Mouse (Mus musculus) regulatory T cell (primary cell): ENCODE measurements around the gene Mcpt9.
"Not testable (repeated sequence)": the region's sequence is repeated elsewhere in the genome, so short reads cannot be mapped to it uniquely, and the experiment has no call there.

Source experiments
- in situ Hi-C: fragments of 300-600 bp; cut with MboI, MseI; formaldehyde crosslinking; loops from one replicate; pipeline ENCODE4 v1.15.1; 2025; ENCODE audit warnings: high pct_unique_total_duplicates

Mcpt9 gene

DNA sequence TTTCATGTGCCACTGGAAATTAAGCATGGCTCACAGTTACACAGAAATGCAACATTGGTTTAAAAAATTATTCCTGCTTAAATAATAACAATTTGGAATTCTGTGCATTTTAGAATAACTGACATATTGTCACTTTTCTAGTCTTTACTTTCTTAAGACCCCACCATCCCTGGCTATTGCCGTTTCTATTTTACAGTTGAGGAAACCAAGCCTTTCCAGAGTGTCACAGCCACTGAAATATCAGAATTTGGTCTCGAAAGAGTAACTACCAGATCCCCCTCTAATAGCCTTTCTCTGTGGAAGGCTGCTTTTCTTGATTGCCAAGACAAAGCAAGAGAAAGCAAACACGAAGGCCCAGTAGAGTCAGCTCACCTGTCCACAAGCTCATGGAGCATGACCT lies at the start of gene Mcpt9:
Gene Mcpt9 (minus strand): TSS at position 101 of the 400 bp plus-strand sequence.
- in situ Hi-C loops = not testable (repeated sequence)

DNA sequence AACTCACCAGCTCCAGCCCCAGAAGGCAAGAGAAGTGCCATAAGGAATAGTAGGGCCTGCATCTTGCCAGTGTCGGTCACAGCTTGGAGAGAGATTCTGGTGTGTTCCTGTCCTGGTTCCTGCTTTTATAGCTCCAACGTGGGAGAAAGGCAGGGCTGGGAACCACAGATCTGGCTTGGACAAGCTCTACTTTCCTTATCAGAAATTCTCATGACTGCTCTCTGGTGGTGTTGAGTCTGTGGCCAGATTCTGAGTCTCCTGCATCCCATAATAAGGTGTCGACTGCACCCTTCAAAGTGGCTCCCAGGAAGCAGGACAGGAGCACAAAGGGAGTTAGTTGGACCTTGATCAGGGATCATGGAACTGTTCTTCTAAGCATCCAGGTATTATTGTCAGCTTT lies 31.9 kb upstream of the Mcpt9 start, which contains the start of gene Mcpt4:
Gene Mcpt4 (minus strand): TSS at position 101 of the 400 bp plus-strand sequence.
- in situ Hi-C loops = not testable (repeated sequence)

- in situ Hi-C loops = no loop called here
Observed at GRCm38 (mm10) chr14:56057722-56058121, 27.4 kb upstream of the Mcpt9 start.

DNA sequence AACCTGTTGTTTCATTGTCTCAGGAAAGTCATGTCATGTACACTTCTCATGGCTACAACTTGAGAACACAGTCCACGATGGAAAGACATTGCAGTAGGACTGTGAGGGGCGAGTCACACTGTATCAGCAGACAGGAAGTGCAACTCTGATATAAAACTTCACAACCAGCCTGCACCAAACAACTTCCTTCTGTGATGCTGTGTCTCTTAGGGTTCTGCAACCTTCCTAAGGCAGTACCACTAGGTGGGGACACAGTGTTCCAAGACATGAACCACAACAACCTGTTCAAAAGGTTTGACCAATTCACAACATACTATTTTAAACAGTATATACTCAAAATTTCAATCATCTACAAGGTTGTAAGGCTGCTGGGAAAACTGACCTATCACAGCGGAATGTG lies 25.1 kb upstream of the Mcpt9 start:
- in situ Hi-C loops = no loop called here

DNA sequence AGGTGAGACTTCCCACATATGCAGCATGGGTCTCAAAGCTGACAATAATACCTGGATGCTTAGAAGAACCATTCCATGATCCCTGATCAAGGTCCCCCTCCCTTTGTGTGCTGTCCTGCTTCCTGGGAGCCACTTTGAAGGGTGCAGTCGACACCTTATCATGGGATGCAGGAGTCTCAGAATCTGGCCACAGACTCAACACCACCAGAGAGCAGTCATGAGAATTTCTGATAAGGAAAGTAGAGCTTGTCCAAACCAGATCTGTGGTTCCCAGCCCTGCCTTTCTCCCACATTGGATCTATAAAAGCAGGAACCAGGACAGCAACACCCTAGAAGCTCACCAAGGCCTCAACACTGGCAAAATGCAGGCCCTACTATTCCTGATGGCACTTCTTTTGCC lies 11.5 kb upstream of the Mcpt9 start, which contains the start of gene Mcpt2:
Gene Mcpt2 (plus strand): TSS at position 250 of the 400 bp plus-strand sequence.
- in situ Hi-C loops = not testable (repeated sequence)

DNA sequence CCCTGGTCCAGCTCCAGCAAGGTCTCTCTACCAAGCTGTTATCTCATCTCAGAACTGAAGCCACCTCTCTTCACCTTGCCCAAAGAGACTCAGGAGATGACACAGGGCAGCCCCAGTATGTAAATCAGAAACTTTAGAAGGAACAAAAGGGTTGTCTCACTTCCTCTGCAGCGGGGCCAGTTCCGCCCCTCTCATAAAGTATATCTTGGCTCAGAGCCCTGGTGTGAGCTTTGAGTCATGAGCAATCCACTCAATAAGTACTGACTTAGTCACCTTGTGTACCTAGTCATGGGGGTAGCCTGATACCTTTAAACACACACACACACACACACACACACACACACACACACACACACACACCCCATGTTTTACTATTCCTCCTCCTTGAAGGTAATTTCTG lies 4.1 kb upstream of the Mcpt9 start:
- in situ Hi-C loops = no loop called here

DNA sequence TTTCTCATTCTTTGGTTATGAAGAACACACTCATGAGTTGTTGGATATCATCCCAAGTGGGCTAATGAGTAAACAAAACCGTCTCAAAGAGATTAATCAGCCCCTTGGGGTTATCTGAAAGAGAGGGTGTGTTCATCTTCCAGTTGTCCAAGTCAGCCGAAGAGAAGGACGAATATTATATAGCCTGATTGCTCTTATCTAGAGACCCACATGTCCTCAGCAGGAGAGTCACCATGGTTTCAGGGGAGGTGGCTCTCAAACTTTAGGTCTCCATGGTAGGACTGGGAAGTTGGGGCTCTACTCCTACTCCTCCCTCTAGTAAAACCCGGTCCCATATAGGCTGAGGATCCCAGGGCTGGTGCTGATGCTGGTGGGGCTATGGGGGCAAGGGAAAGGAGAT lies 9.0 kb downstream of the Mcpt9 start:
- in situ Hi-C loops = loop anchor here (25.0 kb wide), 1 partner anchor 1059 kb away; the partner anchor contains the start of gene Myh6

DNA sequence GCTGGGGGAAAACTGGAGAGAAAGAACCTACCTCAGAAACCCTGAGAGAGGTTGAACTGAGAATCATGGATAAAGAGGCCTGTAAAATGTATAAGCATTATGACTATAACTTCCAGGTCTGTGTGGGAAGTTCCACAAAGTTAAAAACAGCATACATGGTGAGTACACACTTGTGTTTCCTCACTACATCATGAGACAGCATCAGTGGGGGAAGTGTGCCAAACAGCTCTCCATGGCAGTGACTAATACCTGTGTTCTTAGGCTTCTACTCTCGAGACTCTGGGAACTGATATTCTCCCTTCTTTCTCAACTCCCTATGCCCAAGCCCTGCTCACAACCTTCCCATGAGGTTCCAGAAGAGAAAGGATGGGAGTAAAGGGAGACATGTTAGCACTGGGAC lies 10.8 kb downstream of the Mcpt9 start:
- in situ Hi-C loops = loop anchor here (25.0 kb wide), 1 partner anchor 1057 kb away; the partner anchor contains the start of gene Myh6

GRCm38 (mm10) chr14:56017671-56018070 lies 12.6 kb downstream of the Mcpt9 start, which contains the start of gene Mcpt1:
TSS of gene Mcpt1 (plus strand) at chr14:56017971.
- in situ Hi-C loops = loop anchor here (25.0 kb wide), 1 partner anchor 1055 kb away; the partner anchor contains the start of gene Myh6

GRCm38 (mm10) chr14:56013924-56014323 lies 16.4 kb downstream of the Mcpt9 start:
- in situ Hi-C loops = loop anchor here (25.0 kb wide), 1 partner anchor 1052 kb away; the partner anchor contains the start of gene Myh6

DNA sequence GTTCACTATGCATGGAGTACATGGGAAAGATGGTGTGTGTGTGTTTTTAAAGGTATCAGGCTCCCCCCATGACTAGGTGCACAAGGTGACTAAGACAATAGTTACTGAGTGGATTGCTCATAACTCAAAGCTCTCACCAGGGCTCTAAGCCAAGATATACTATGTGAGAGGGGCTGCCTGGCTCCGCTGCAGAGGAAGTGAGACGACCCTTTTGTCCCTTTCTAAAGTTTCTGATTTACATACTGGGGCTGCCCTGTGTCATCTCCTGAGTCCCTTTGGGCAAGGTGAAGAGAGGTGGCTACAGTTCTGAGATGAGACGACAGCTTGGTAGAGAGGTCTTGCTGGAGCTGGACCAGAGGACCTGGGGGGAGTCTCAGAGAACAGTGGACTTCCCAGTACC lies 17.1 kb downstream of the Mcpt9 start:
- in situ Hi-C loops = loop anchor here (25.0 kb wide), 1 partner anchor 1051 kb away; the partner anchor contains the start of gene Myh6

DNA sequence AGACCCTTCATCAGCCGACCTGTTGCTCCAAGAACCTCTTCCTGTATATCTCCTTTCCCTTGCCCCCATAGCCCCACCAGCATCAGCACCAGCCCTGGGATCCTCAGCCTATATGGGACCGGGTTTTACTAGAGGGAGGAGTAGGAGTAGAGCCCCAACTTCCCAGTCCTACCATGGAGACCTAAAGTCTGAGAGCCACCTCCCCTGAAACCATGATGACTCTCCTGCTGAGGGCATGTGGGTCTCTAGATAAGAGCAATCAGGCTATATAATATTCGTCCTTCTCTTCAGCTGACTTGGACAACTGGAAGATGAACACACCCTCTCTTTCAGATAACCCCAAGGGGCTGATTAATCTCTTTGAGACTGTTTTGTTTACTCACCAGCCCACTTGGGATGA lies 42.8 kb downstream of the Mcpt9 start:
- in situ Hi-C loops = not testable (repeated sequence)
